Mouse (Mus musculus) MEL (cell line): ENCODE measurements at regions not wholly inside any gene's neighbourhood (a gene's known extent, or its start where the extent isn't known, plus 50 kb on each side); places are given as distances from the start of the nearest gene placed in this dataset.

Experiments
- ELF1 ChIP-seq: IDR thresholded peaks from 2 replicates; pipeline ENCODE4 v1.6.1; 2014; ENCODE audit warnings: low read depth, mild to moderate bottlenecking, inconsistent platforms, low read length, improper control_type of control experiment, moderate library complexity
- MYB ChIP-seq: IDR thresholded peaks from 2 replicates; pipeline ENCODE4 v1.6.1; 2011; ENCODE audit warnings: mild to moderate bottlenecking, low read depth, low read length, improper control_type of control experiment

DNA sequence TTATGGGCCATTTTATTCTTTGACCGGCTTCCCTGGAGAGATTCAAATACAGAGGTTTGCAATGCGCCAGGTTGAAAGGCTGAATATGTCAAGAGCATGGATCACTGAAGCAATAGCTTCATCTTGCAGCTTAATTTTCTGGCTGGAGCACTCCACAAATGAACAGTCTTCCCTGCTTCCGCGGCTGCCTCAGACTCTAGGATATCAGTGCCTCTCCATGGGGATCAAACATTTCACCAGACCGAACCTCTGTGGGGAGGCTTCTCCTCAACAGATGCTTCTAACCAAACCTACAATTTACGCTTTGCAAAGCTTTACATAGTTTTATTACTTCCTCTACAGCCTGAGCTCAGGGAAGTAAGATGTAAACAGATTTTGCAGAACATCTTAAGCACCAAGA lies 537.3 kb upstream of the Grid2 start:
- TF ChIP-seq MYB (no peak), ELF1 (no peak)
